In genomic region chrX:99443528-99443962, GRCm38 (mm10) we compare ENCODE assay signal across 13 mouse cellular contexts. TPM values are rescaled to one million over a fixed set of nuclear protein-coding genes. Genes with fewer than 3 reads are reported as not detected.
DNase-seq lines count a peak whose midpoint lies in the region; TF ChIP-seq lines count a peak whose summit lies in the region.
"Had no signal": no experiment of that assay in that cellular context is flagged by ENCODE, and none has a peak within 500 bp of the region (broad histone marks: within the 10 kb centered on the region; RNA-seq: fewer than 3 reads in every experiment).

No protein-coding gene starts in this region.

- H3K27ac ChIP-seq in kidney, adult 2 months (ENCODE audit: insufficient read depth, low read depth, low read length): no peak overlapping the region
- H3K27ac ChIP-seq in embryonic facial prominence, embryonic 10.5 days (replicated peaks): peak overlapping the region; percentile 84
- H3K27ac ChIP-seq: neural tube, embryonic 13.5 days had no signal

- no peak overlapping the region for H3K4me3 ChIP-seq in kidney, adult 2 months (ENCODE audit: insufficient read depth, low read depth, low read length)
- no peak overlapping the region for H3K4me3 ChIP-seq in embryonic facial prominence, embryonic 10.5 days
- H3K4me3 ChIP-seq: neural tube, embryonic 13.5 days had no signal

- peak; percentile 13 for DNase-seq in kidney, adult 2 months
- no peak for DNase-seq in kidney, adult 18-20 months
- peak; percentile 51 for DNase-seq in ES-CJ7 (ENCODE audit: low read depth, low spot score)
- peak; percentile 54 for DNase-seq in embryonic facial prominence, embryonic 10.5 days (ENCODE audit: low spot score)
- peak; percentile 49 to 64 for DNase-seq in kidney, postnatal 4 days
- DNase-seq in cerebellum, adult 11-12 months: no peak
- no peak for DNase-seq in frontal cortex, postnatal 25 days (ENCODE audit: low spot score in 2 of 2)
- DNase-seq in thymus, postnatal 4 days: no peak
- DNase-seq: cerebellum, adult 9-10 months; layer of hippocampus, postnatal 36 days; right cerebral cortex, postnatal 25 days; thymus, postnatal 14 days had no signal

- H3K9me3 ChIP-seq in embryonic facial prominence, embryonic 10.5 days: no peaks in the 10 kb centered on the region
- H3K9me3 ChIP-seq: neural tube, embryonic 13.5 days had no signal

- no peaks in the 10 kb centered on the region for H3K36me3 ChIP-seq in kidney, adult 2 months (ENCODE audit: control insufficient read depth, insufficient read depth, low read length)
- H3K36me3 ChIP-seq in embryonic facial prominence, embryonic 10.5 days (replicated peaks): no peaks in the 10 kb centered on the region
- H3K36me3 ChIP-seq: neural tube, embryonic 13.5 days had no signal

- WGBS in kidney, adult 2 months: 54% methylated on average over 16 of the region's 16 CpGs
- 31% methylated on average over 16 of the region's 16 CpGs for WGBS in embryonic facial prominence, embryonic 10.5 days

- H3K4me1 ChIP-seq in kidney, adult 2 months (ENCODE audit: control insufficient read depth, insufficient read depth, low read length): no peaks in the 10 kb centered on the region
- peaks cover 34% of the 10 kb centered on the region for H3K4me1 ChIP-seq in embryonic facial prominence, embryonic 10.5 days

- no peak for TF ChIP-seq POLR2A in kidney, adult 2 months (IDR thresholded peaks at IDR 0.05; ENCODE audit: low read depth, low read length)

- H3K27me3 ChIP-seq in kidney, adult 2 months (replicated peaks; ENCODE audit: control insufficient read depth, insufficient read depth, low read length): no peaks in the 10 kb centered on the region
- peaks cover 99% of the 10 kb centered on the region for H3K27me3 ChIP-seq in embryonic facial prominence, embryonic 10.5 days (replicated peaks; ENCODE audit: low read depth, poor library complexity, severe bottlenecking)

- TF ChIP-seq CTCF in kidney, adult 2 months (conservative IDR thresholded peaks at IDR 0.05; ENCODE audit: insufficient read depth, insufficient read length, low read depth, low read length): no peak

RNA-seq across cellular contexts. Expression of gene Pja1, which starts 27.5 kb away (rescaled TPM):
- polyA plus RNA-seq in kidney, adult 2 months (2012; rRNA removed): 52.0 and 56.2 TPM in 2 replicates
- polyA plus RNA-seq in embryonic facial prominence, embryonic 10.5 days (2016; fragmentation: Nextera tagmentation; extraction: Ambion mirVana): 181 and 185 TPM in 2 replicates

Comparison
In these comparisons a context has a peak if more than half of its experiments do, and no peak if none do; other contexts are left out.
1. DNase-seq: peak in kidney, adult 2 months (single experiment), ES-CJ7 (single experiment), embryonic facial prominence, embryonic 10.5 days (single experiment) and kidney, postnatal 4 days (2 of 2); none in kidney, adult 18-20 months (single experiment), cerebellum, adult 11-12 months (single experiment), frontal cortex, postnatal 25 days (0 of 2) and thymus, postnatal 4 days (single experiment).